Mouse (Mus musculus) liver, embryonic 14.5 days (tissue): Measurements from ENCODE around the gene Nsmce3.

Experiments
- CTCF ChIP-seq: IDR thresholded peaks from 2 replicates; pipeline ENCODE4 v1.5.1; 2016; ENCODE audit warnings: antibody characterized with exemption, low read depth, control low read depth
- EP300 ChIP-seq: IDR thresholded peaks from 2 replicates; pipeline ENCODE4 v1.6.1; 2016; ENCODE audit warnings: antibody characterized with exemption, low read depth

GRCm38 (mm10) chr7:64862978-64863377 lies 9.8 kb downstream of the Nsmce3 start:
- no peak for TF ChIP-seq CTCF
- TF ChIP-seq EP300: no peak
